8 mouse cellular contexts compared by ENCODE assay signal in genomic region chr6:134566248-134566817, GRCm38 (mm10). TPM values are rescaled to one million over a fixed set of nuclear protein-coding genes. Genes with fewer than 3 reads are reported as not detected.
DNase-seq lines count a peak whose midpoint lies in the region; ATAC-seq and TF ChIP-seq lines count a peak whose summit lies in the region.

No protein-coding gene starts in this region.

- no peak for ATAC-seq in megakaryocyte-erythroid progenitor cell, adult 5-6 weeks (replicated peaks; ENCODE audit: low FRiP score, low TSS enrichment, poor library complexity, severe bottlenecking)

- TF ChIP-seq POLR2A in testis, adult 2 months (IDR thresholded peaks at IDR 0.05; ENCODE audit: control insufficient read depth, low read depth, low read length) = no peak

- peak; percentile 41 for DNase-seq in embryo, embryonic 10 days (ENCODE audit: low spot score)
- DNase-seq in embryo, embryonic 11 days = no peak
- no peak for DNase-seq in testis, postnatal 10 days (ENCODE audit: low spot score)
- DNase-seq in heart, postnatal 4 days = peak; percentile 15
- peak; percentile 23 for DNase-seq in lung, postnatal 10 days
- no peak for DNase-seq in kidney, adult 9 months

- peak overlapping the region; percentile 85 for H3K27ac ChIP-seq in testis, adult 2 months (ENCODE audit: control insufficient read depth, insufficient read depth, low read depth, low read length)

- peak overlapping the region; percentile 94 for H3K4me3 ChIP-seq in testis, adult 2 months (ENCODE audit: control insufficient read depth, low read depth, low read length)

- no peak for TF ChIP-seq CTCF in testis, adult 2 months (IDR thresholded peaks at IDR 0.05; ENCODE audit: control insufficient read depth, insufficient read depth, insufficient replicate concordance, low read depth, low read length)

- H3K27me3 ChIP-seq in testis, adult 2 months (ENCODE audit: control insufficient read depth, insufficient read depth, low read length) = no peaks in the 10 kb centered on the region

- no peaks in the 10 kb centered on the region for H3K36me3 ChIP-seq in testis, adult 2 months (ENCODE audit: control insufficient read depth, insufficient read depth, low read length)

- peaks cover 8% of the 10 kb centered on the region for H3K4me1 ChIP-seq in testis, adult 2 months (ENCODE audit: control insufficient read depth, insufficient read depth, low read length)

RNA-seq across cellular contexts. Expression of gene Lrp6, which starts 0.4 kb away (rescaled TPM):
- 3.6 and 3.8 TPM in 2 replicates for polyA plus RNA-seq in testis, adult 2 months (2012; rRNA removed)
- 10 to 100 TPM; 48.6 to 50.9 TPM for total RNA-seq in heart, postnatal 4 days (2021)
- total RNA-seq in megakaryocyte-erythroid progenitor cell, adult 5-6 weeks (2014; fragmentation: Nextera tagmentation) = 22.9 and 31.8 TPM in 2 replicates
- total RNA-seq in megakaryocyte-erythroid progenitor cell, adult 5-6 weeks (2017) = 40.6 and 50.7 TPM in 2 replicates

Comparison
In these comparisons a context has a peak if more than half of its experiments do, and no peak if none do; other contexts are left out.
1. DNase-seq: peak in embryo, embryonic 10 days (single experiment), heart, postnatal 4 days (single experiment) and lung, postnatal 10 days (single experiment); none in embryo, embryonic 11 days (single experiment), testis, postnatal 10 days (single experiment) and kidney, adult 9 months (single experiment).